Comparison of ENCODE assay signal across 16 mouse cellular contexts in genomic region chr2:22026794-22027193, GRCm38 (mm10).
"Had no signal": no experiment of that assay in that cellular context is flagged by ENCODE, and none has a peak within 500 bp of the region (broad histone marks: within the 10 kb centered on the region; RNA-seq: fewer than 3 reads in every experiment).

No protein-coding gene starts in this region.

- H3K36me3 ChIP-seq: midbrain, embryonic 10.5 days; midbrain, embryonic 12.5 days; neural tube, embryonic 13.5 days; neural tube, embryonic 15.5 days had no signal

- DNase-seq: lung, adult 18-20 months; lung, embryonic 14.5 days; lung, postnatal 10 days; lung, postnatal 4 days; midbrain, embryonic 14.5 days; retina, postnatal 1 day; right cerebral cortex, postnatal 4 days; spleen, adult 18-20 months; thymus, adult 18-20 months; thymus, postnatal 14 days; thymus, postnatal 36 days had no signal

- H3K4me3 ChIP-seq: midbrain, embryonic 10.5 days; midbrain, embryonic 12.5 days; myocyte; neural tube, embryonic 13.5 days; neural tube, embryonic 15.5 days had no signal

- H3K27me3 ChIP-seq: midbrain, embryonic 12.5 days; neural tube, embryonic 13.5 days; neural tube, embryonic 15.5 days had no signal

- H3K9me3 ChIP-seq: midbrain, embryonic 10.5 days; midbrain, embryonic 12.5 days; neural tube, embryonic 13.5 days; neural tube, embryonic 15.5 days had no signal

- H3K27ac ChIP-seq: midbrain, embryonic 10.5 days; midbrain, embryonic 12.5 days; neural tube, embryonic 13.5 days; neural tube, embryonic 15.5 days had no signal
